Mouse (Mus musculus): Measurements from ENCODE around the gene Runx1.

- no peak for TF ChIP-seq MAFK (IDR thresholded peaks at IDR 0.05; ENCODE audit: insufficient read depth, low read depth, low read length)
- TF ChIP-seq ZC3H11A (IDR thresholded peaks at IDR 0.05; ENCODE audit: borderline replicate concordance, low read depth, low read length), result no peak
Measured at GRCm38 (mm10) chr16:92810568-92811240, 15.2 kb downstream of the Runx1 start.

Data from ES-E14 (cell line).